Mouse (Mus musculus) embryonic facial prominence, embryonic 12.5 days (tissue): ENCODE measurements around the gene Ndufaf2. TPM values are rescaled to one million over a fixed set of nuclear protein-coding genes. Genes with fewer than 3 reads are reported as not detected.

ENCODE experiments used
- ATAC-seq: fragments of 200-750 bp; cut with Nextera tagmentation; 2 replicates; pipeline ENCODE4 v1.8.0; 2017; ENCODE audit not compliant: insufficient number of reproducible peaks, insufficient read depth, low FRiP score, low TSS enrichment
- H3K27ac ChIP-seq: fragments of 300-500 bp; sonication (generic); 2 replicates; pipeline ENCODE4 v1.5.1; 2016; ENCODE audit warnings: mild to moderate bottlenecking
- H3K27me3 ChIP-seq: fragments of 300-500 bp; sonication (generic); 2 replicates; pipeline ENCODE4 v1.6.1; 2016; ENCODE audit warnings: mild to moderate bottlenecking, moderate library complexity
- H3K36me3 ChIP-seq: fragments of 300-500 bp; sonication (generic); 2 replicates; pipeline ENCODE4 v1.6.1; 2016; ENCODE audit warnings: mild to moderate bottlenecking
- H3K4me1 ChIP-seq: fragments of 300-500 bp; sonication (generic); 2 replicates; pipeline ENCODE4 v1.6.1; 2016
- H3K4me2 ChIP-seq: fragments of 300-500 bp; sonication (generic); replicated peaks from 2 replicates; pipeline ENCODE4 v1.6.1; 2016; ENCODE audit warnings: mild to moderate bottlenecking, moderate library complexity
- H3K4me3 ChIP-seq: fragments of 300-500 bp; sonication (generic); 2 replicates; pipeline ENCODE4 v1.5.1; 2016; ENCODE audit warnings: mild to moderate bottlenecking
- H3K9ac ChIP-seq: fragments of 300-500 bp; sonication (generic); 2 replicates; pipeline ENCODE4 v1.6.1; 2016; ENCODE audit warnings: mild to moderate bottlenecking, moderate library complexity
- H3K9me3 ChIP-seq: fragments of 300-500 bp; sonication (generic); 2 replicates; pipeline ENCODE4 v1.6.1; 2016; ENCODE audit warnings: mild to moderate bottlenecking, moderate library complexity
- WGBS: fragments of 180-500 bp; shearing (Covaris S2); methylation state at CpG from one replicate; pipeline ENCODE4 v1.1.7; 2016; 5-methylcytosine and 5-hydroxymethylcytosine counted together
- polyA plus RNA-seq: library from polyadenylated mRNA; unstranded; fragments of >200 nt; fragmentation: Nextera tagmentation; extraction: Ambion mirVana; gene quantifications from 2 replicates; pipeline ENCODE4 v1.2.1, GENCODE M21; 2016

Ndufaf2 gene
- 92.1 and 94.0 TPM in 2 replicates for polyA plus RNA-seq

DNA sequence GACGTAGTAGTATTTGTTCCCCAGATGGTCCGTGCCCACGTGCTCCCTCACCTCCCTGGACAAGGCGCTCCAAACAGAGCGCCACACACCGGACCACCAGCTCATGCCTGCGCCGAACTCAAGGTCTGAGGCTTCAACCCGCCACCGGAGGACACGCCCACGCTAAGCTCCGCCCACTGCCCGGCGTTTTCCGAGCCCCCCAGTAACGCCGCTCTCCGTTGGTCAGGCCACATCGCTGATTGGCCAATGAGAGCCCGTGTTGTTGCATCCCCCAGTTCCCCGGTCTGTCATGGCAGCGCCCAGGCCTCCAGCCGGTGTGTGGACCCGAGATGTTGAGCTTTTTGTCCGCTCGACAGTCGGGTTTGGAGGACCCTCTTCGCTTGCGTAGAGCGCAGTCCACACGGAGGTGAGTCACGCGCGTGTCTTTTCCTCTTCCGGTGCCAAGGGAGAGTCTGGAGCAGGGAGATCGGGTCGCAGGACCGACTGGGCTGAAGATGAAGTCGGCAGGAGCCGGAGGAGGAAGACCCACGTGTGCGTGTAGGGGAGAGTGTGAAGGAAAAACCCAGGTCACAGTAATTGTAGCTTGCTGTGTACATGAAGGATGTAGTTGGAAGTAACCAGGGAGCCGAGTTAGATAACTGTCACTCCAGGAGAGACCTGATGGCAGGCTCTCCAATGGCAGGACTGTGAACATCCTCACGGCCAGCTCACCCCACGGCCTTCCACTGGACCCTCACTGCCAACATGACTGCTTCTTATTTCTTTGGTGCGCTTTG lies at the start of gene Ndufaf2, which contains the start of gene Ercc8:
Ndufaf2 (minus strand) TSS at position 159 of the 776 bp plus-strand sequence.
Ercc8 (plus strand) TSS at position 267 of the 776 bp plus-strand sequence.
- Histone ChIP-seq H3K4me2 (peak within 1 kb of the TSS; percentile 72), H3K4me3 (peak within 1 kb of the TSS; percentile 88), H3K9me3 (no peaks in the 10 kb centered on the region), H3K27me3 (no peaks in the 10 kb centered on the region), H3K4me1 (peaks cover 9% of the 10 kb centered on the region), H3K27ac (no peak within 1 kb of the TSS), H3K9ac (peak within 1 kb of the TSS; percentile 58), H3K36me3 (peaks cover 7% of the 10 kb centered on the region; the same call in 1 of the 2 replicates)
- peak; percentile 96 for ATAC-seq
- under 1% methylated on average over 47 of the region's 47 CpGs for WGBS

- ATAC-seq, result no peak
- WGBS, result 66% methylated on average over 5 of the region's 5 CpGs
- Histone ChIP-seq H3K4me2 (no peak overlapping the region), H3K36me3 (no peaks in the 10 kb centered on the region), H3K4me1 (no peaks in the 10 kb centered on the region), H3K9me3 (no peaks in the 10 kb centered on the region), H3K9ac (no peak overlapping the region), H3K4me3 (no peak overlapping the region), H3K27ac (no peak overlapping the region), H3K27me3 (peaks cover 4% of the 10 kb centered on the region; the same call in 1 of the 2 replicates)
These were observed 49.7 kb upstream of the Ndufaf2 start for GRCm38 (mm10) chr13:108208090-108208489.

GRCm38 (mm10) chr13:108207447-108207846 lies 49.0 kb upstream of the Ndufaf2 start:
- H3K36me3 ChIP-seq, result no peaks in the 10 kb centered on the region
- H3K4me1 ChIP-seq, result no peaks in the 10 kb centered on the region
- no peak for ATAC-seq
- no peak overlapping the region for H3K9ac ChIP-seq
- H3K4me2 ChIP-seq, result no peak overlapping the region
- WGBS, result 93% methylated on average over 2 of the region's 2 CpGs
- no peak overlapping the region for H3K27ac ChIP-seq
- 0 out of 2 replicates have a peak, but pooled peaks cover 2% of the 10 kb centered on the region for H3K27me3 ChIP-seq
- H3K4me3 ChIP-seq, result no peak overlapping the region
- no peaks in the 10 kb centered on the region for H3K9me3 ChIP-seq

DNA sequence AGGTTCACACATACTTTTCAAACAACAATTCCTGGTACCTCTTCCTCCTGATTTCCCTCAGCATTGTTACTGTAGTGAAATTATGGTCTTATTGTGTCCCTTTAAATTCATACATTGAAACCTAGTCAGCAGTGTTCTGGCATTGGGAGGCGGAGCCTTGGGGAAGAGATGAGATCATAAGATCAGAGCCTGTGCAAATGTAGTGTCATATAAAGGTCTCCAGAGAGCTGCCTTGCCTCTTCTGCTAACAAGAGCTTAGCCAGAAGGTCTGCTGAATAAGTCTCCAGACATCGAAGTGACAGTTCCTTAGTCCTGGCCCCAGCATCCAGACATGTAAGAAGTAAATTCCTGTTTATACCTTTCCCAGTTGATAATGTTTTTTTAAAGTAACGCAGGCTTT lies 46.4 kb upstream of the Ndufaf2 start:
- WGBS, result 92% methylated on average over 3 of the region's 3 CpGs
- no peak overlapping the region for H3K4me3 ChIP-seq

GRCm38 (mm10) chr13:108195474-108195873 lies 37.1 kb upstream of the Ndufaf2 start:
- Histone ChIP-seq H3K4me1 (no peaks in the 10 kb centered on the region), H3K27me3 (no peaks in the 10 kb centered on the region), H3K9me3 (no peaks in the 10 kb centered on the region), H3K27ac (no peak overlapping the region), H3K4me3 (no peak overlapping the region), H3K4me2 (no peak overlapping the region), H3K36me3 (peaks cover 14% of the 10 kb centered on the region; the same call in 1 of the 2 replicates), H3K9ac (no peak overlapping the region)
- WGBS, result 88% methylated on average over 6 of the region's 6 CpGs
- no peak for ATAC-seq

More for the DNA sequence above, 46.4 kb upstream of the Ndufaf2 start:
- no peaks in the 10 kb centered on the region for H3K36me3 ChIP-seq
- H3K27ac ChIP-seq, result no peak overlapping the region
- H3K27me3 ChIP-seq, result no peaks in the 10 kb centered on the region
- no peak overlapping the region for H3K4me2 ChIP-seq
- ATAC-seq, result no peak
- H3K9ac ChIP-seq, result no peak overlapping the region
- no peaks in the 10 kb centered on the region for H3K9me3 ChIP-seq
- no peaks in the 10 kb centered on the region for H3K4me1 ChIP-seq

- Histone ChIP-seq H3K4me2 (no peak overlapping the region), H3K36me3 (peaks cover 19% of the 10 kb centered on the region; the same call in 1 of the 2 replicates), H3K27ac (no peak overlapping the region), H3K27me3 (no peaks in the 10 kb centered on the region), H3K9ac (no peak overlapping the region), H3K4me1 (no peaks in the 10 kb centered on the region), H3K4me3 (no peak overlapping the region), H3K9me3 (no peaks in the 10 kb centered on the region)
- 55% methylated on average over 11 of the region's 11 CpGs for WGBS
- no peak for ATAC-seq
These were observed 32.8 kb upstream of the Ndufaf2 start for GRCm38 (mm10) chr13:108191074-108191720.

- WGBS, result 88% methylated on average over 4 of the region's 4 CpGs
- no peak overlapping the region for H3K4me3 ChIP-seq
- no peak for ATAC-seq
- H3K27me3 ChIP-seq, result no peaks in the 10 kb centered on the region
- no peak overlapping the region for H3K9ac ChIP-seq
- H3K27ac ChIP-seq, result no peak overlapping the region
- no peak overlapping the region for H3K4me2 ChIP-seq
- H3K36me3 ChIP-seq, result peaks cover 25% of the 10 kb centered on the region
- H3K4me1 ChIP-seq, result no peaks in the 10 kb centered on the region
- no peaks in the 10 kb centered on the region for H3K9me3 ChIP-seq
These were observed 29.6 kb upstream of the Ndufaf2 start for GRCm38 (mm10) chr13:108187994-108188393.

GRCm38 (mm10) chr13:108185530-108185929 lies 27.1 kb upstream of the Ndufaf2 start:
- no peak for ATAC-seq
- Histone ChIP-seq H3K9me3 (no peaks in the 10 kb centered on the region), H3K4me2 (no peak overlapping the region), H3K36me3 (peaks cover 31% of the 10 kb centered on the region), H3K27me3 (no peaks in the 10 kb centered on the region), H3K4me3 (no peak overlapping the region), H3K4me1 (no peaks in the 10 kb centered on the region), H3K27ac (no peak overlapping the region), H3K9ac (no peak overlapping the region)
- WGBS, result 94% methylated on average over 3 of the region's 3 CpGs

DNA sequence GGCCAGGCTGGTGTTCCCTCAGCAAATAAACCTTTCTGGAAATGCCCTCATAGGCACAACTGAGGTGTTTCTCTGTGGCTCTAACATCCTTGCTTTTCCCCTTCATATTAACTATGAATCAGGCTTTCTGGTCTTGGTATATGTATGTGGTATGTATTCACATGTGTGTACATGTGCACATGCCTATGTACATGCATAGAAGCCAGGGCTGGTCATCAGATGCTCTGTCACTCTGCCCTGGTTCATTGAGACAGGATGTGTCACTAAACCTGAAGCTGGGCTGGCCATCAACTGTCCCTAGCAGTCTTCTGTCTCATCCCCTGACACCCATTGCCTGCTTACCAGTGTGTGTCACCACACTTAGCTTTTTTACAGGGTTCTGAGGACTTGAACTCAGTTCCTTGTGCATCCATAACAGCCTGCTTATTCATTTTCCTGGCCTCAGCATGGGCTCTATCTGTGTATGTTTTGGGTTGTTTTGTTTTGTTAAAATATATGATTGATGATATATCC lies 26.4 kb upstream of the Ndufaf2 start:
- Histone ChIP-seq H3K4me2 (no peak overlapping the region), H3K36me3 (peaks cover 31% of the 10 kb centered on the region), H3K4me3 (no peak overlapping the region), H3K27ac (no peak overlapping the region), H3K9me3 (no peaks in the 10 kb centered on the region), H3K9ac (no peak overlapping the region), H3K27me3 (no peaks in the 10 kb centered on the region), H3K4me1 (no peaks in the 10 kb centered on the region)
- no peak for ATAC-seq

DNA sequence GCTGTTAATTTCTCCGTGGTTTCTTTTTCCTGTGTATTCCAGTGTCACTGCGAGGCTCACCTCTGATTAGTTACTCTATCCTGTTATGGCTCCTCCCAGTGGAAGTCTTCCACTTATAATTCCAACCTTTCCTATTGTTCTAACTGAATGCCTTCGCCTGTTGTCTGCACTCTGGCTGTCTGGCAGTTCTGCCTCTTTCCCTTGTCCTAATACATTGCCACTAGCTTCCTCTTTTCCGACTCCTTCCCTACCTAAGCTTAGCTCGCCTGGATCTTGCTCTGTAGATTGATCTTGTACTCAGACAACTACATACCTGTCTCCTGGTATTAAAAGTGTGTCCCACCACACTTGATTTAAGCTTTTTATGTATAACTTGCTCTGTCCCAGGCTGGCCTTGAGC lies 22.4 kb upstream of the Ndufaf2 start:
- Histone ChIP-seq H3K4me2 (no peak overlapping the region), H3K4me3 (no peak overlapping the region), H3K9me3 (no peaks in the 10 kb centered on the region), H3K9ac (no peak overlapping the region), H3K4me1 (no peaks in the 10 kb centered on the region), H3K27me3 (no peaks in the 10 kb centered on the region), H3K36me3 (peaks cover 47% of the 10 kb centered on the region), H3K27ac (no peak overlapping the region)
- WGBS, result 87% methylated on average over 5 of the region's 5 CpGs
- no peak for ATAC-seq

- WGBS, result 88% methylated on average over 8 of the region's 8 CpGs
- Histone ChIP-seq H3K27me3 (no peaks in the 10 kb centered on the region), H3K9me3 (no peaks in the 10 kb centered on the region), H3K36me3 (peaks cover 40% of the 10 kb centered on the region), H3K4me1 (no peaks in the 10 kb centered on the region), H3K9ac (no peak overlapping the region), H3K4me2 (no peak overlapping the region), H3K27ac (no peak overlapping the region), H3K4me3 (no peak overlapping the region)
- ATAC-seq, result no peak
These were observed 21.2 kb upstream of the Ndufaf2 start for GRCm38 (mm10) chr13:108179618-108180017.

GRCm38 (mm10) chr13:108170511-108170910 lies 12.1 kb upstream of the Ndufaf2 start:
- ATAC-seq, result no peak
- Histone ChIP-seq H3K27me3 (no peaks in the 10 kb centered on the region), H3K36me3 (peaks cover 30% of the 10 kb centered on the region), H3K9me3 (no peaks in the 10 kb centered on the region), H3K4me2 (no peak overlapping the region), H3K27ac (no peak overlapping the region), H3K9ac (no peak overlapping the region), H3K4me3 (no peak overlapping the region), H3K4me1 (no peaks in the 10 kb centered on the region)
- WGBS, result 90% methylated on average over 8 of the region's 8 CpGs
